Mouse (Mus musculus) MEL (cell line): ENCODE measurements at regions not wholly inside any gene's neighbourhood (a gene's known extent, or its start where the extent isn't known, plus 50 kb on each side); places are given as distances from the start of the nearest gene placed in this dataset.

Experiments used
- DNase-seq: peaks from one replicate; pipeline ENCODE4 v3.0.0; 2011; ENCODE audit warnings: low read depth, low spot score
- H3K27ac ChIP-seq: 2 replicates; pipeline ENCODE4 v1.5.1; 2012; ENCODE audit warnings: low read depth, mild to moderate bottlenecking, control low read depth, low read length, moderate library complexity; ENCODE audit not compliant: control insufficient read depth
- H3K27me3 ChIP-seq, 2 experiments: fragments of 150-350 bp in 1 of 2; sonication (generic) in 1 of 2; 2 replicates each; pipeline ENCODE4 v1.6.1; 2012; ENCODE audit warnings: low read length in 2 of 2, mild to moderate bottlenecking in 2 of 2, improper control_type of control experiment in 1 of 2, moderate library complexity in 1 of 2; ENCODE audit not compliant: insufficient read depth in 2 of 2, control insufficient read depth in 1 of 2
- H3K36me3 ChIP-seq, 2 experiments: 2 replicates each; pipeline ENCODE4 v1.6.1; 2012 to 2014; ENCODE audit warnings: low read length in 2 of 2, improper control_type of control experiment in 1 of 2, inconsistent platforms in 1 of 2, mild to moderate bottlenecking in 1 of 2; ENCODE audit not compliant: insufficient read depth in 2 of 2, control insufficient read depth in 1 of 2
- H3K4me1 ChIP-seq, 2 experiments: fragments of 150-350 bp in 1 of 2; sonication (generic) in 1 of 2; 2 replicates each; pipeline ENCODE4 v1.6.1; 2012; ENCODE audit warnings: low read length in 2 of 2, improper control_type of control experiment in 1 of 2, mild to moderate bottlenecking in 1 of 2; ENCODE audit not compliant: insufficient read depth in 2 of 2, control insufficient read depth in 1 of 2
- H3K4me3 ChIP-seq, 2 experiments: fragments of 150-350 bp in 1 of 2; sonication (generic) in 1 of 2; 2 replicates each; pipeline ENCODE4 v1.5.1; 2012; ENCODE audit warnings: low read depth in 2 of 2, low read length in 2 of 2, mild to moderate bottlenecking in 2 of 2, moderate library complexity in 2 of 2, control low read depth in 1 of 2, improper control_type of control experiment in 1 of 2; ENCODE audit not compliant: control insufficient read depth in 1 of 2, insufficient read depth in 1 of 2
- H3K79me2 ChIP-seq: 2 replicates; pipeline ENCODE4 v1.6.1; 2012; ENCODE audit warnings: mild to moderate bottlenecking, low read length, moderate library complexity; ENCODE audit not compliant: control insufficient read depth, poor library complexity, insufficient read depth
- H3K9ac ChIP-seq: 2 replicates; pipeline ENCODE4 v1.6.1; 2012; ENCODE audit warnings: low read depth, mild to moderate bottlenecking, control low read depth, low read length, moderate library complexity; ENCODE audit not compliant: control insufficient read depth, poor library complexity, severe bottlenecking
- H3K9me3 ChIP-seq: fragments of 150-350 bp; sonication (generic); replicated peaks from 2 replicates; pipeline ENCODE4 v1.6.1; 2012; ENCODE audit warnings: mild to moderate bottlenecking, low read length, improper control_type of control experiment, moderate library complexity; ENCODE audit not compliant: insufficient read depth
- BHLHE40 ChIP-seq: IDR thresholded peaks from 2 replicates; pipeline ENCODE4 v1.6.1; 2012; ENCODE audit warnings: low read depth, mild to moderate bottlenecking, inconsistent platforms, low read length, improper control_type of control experiment, borderline replicate concordance
- CHD2 ChIP-seq: IDR thresholded peaks from 2 replicates; pipeline ENCODE4 v1.6.1; 2011; ENCODE audit warnings: low read length, improper control_type of control experiment
- CTCF ChIP-seq, 3 experiments: IDR thresholded peaks in 2 of 3; conservative IDR thresholded peaks in 1 of 3; 2 replicates each; pipeline ENCODE4 v1.5.1; 2011 to 2012; ENCODE audit warnings: low read length in 3 of 3, low read depth in 2 of 3, mild to moderate bottlenecking in 2 of 3, improper control_type of control experiment in 1 of 3, inconsistent platforms in 1 of 3, mixed read lengths in 1 of 3, moderate library complexity in 1 of 3; ENCODE audit not compliant: control insufficient read depth in 1 of 3, insufficient read depth in 1 of 3, poor library complexity in 1 of 3, severe bottlenecking in 1 of 3
- E2F4 ChIP-seq: IDR thresholded peaks from 2 replicates; pipeline ENCODE4 v1.6.1; 2011; ENCODE audit warnings: low read depth, low read length, improper control_type of control experiment, borderline replicate concordance
- ELF1 ChIP-seq: IDR thresholded peaks from 2 replicates; pipeline ENCODE4 v1.6.1; 2014; ENCODE audit warnings: low read depth, mild to moderate bottlenecking, inconsistent platforms, low read length, improper control_type of control experiment, moderate library complexity
- EP300 ChIP-seq, 2 experiments: IDR thresholded peaks; 2 replicates each; pipeline ENCODE4 v1.6.1; 2011; ENCODE audit warnings: improper control_type of control experiment in 2 of 2, low read length in 2 of 2, low read depth in 1 of 2, mild to moderate bottlenecking in 1 of 2
- ETS1 ChIP-seq: IDR thresholded peaks from 2 replicates; pipeline ENCODE4 v1.6.1; 2012; ENCODE audit warnings: low read depth, mild to moderate bottlenecking, inconsistent platforms, low read length, improper control_type of control experiment, moderate library complexity
- GATA1 ChIP-seq: IDR thresholded peaks from 2 replicates; pipeline ENCODE4 v1.6.1; 2011; ENCODE audit warnings: low read depth, low read length, improper control_type of control experiment
- HCFC1 ChIP-seq: IDR thresholded peaks from 2 replicates; pipeline ENCODE4 v1.6.1; 2012; ENCODE audit warnings: low read depth, mild to moderate bottlenecking, inconsistent platforms, low read length, improper control_type of control experiment, moderate library complexity
- MAFK ChIP-seq: IDR thresholded peaks from 2 replicates; pipeline ENCODE4 v1.6.1; 2011; ENCODE audit warnings: low read depth, mild to moderate bottlenecking, low read length, improper control_type of control experiment, borderline replicate concordance
- MAX ChIP-seq: IDR thresholded peaks from 2 replicates; pipeline ENCODE4 v1.6.1; 2011; ENCODE audit warnings: low read length, improper control_type of control experiment
- MXI1 ChIP-seq: IDR thresholded peaks from 2 replicates; pipeline ENCODE4 v1.6.1; 2011; ENCODE audit warnings: mild to moderate bottlenecking, low read depth, low read length, improper control_type of control experiment
- MYC ChIP-seq: IDR thresholded peaks from 2 replicates; pipeline ENCODE4 v1.6.1; 2011; ENCODE audit warnings: low read depth, mild to moderate bottlenecking, low read length, improper control_type of control experiment, moderate library complexity
- POLR2AphosphoS2 ChIP-seq: IDR thresholded peaks from 2 replicates; pipeline ENCODE4 v1.6.1; 2011; ENCODE audit warnings: low read length, improper control_type of control experiment
- POLR2AphosphoS5 ChIP-seq: IDR thresholded peaks from 2 replicates; pipeline ENCODE4 v1.6.1; 2012; ENCODE audit warnings: low read depth, borderline replicate concordance, mild to moderate bottlenecking, inconsistent platforms, low read length, moderate library complexity, mixed read lengths
- SIN3A ChIP-seq: IDR thresholded peaks from 2 replicates; pipeline ENCODE4 v1.6.1; 2012; ENCODE audit warnings: low read length, improper control_type of control experiment, inconsistent platforms
- TAL1 ChIP-seq: IDR thresholded peaks from 2 replicates; pipeline ENCODE4 v1.6.1; 2012; ENCODE audit warnings: mild to moderate bottlenecking, inconsistent platforms, low read length, moderate library complexity, mixed read lengths
- TBP ChIP-seq: IDR thresholded peaks from 2 replicates; pipeline ENCODE4 v1.8.0; 2011; ENCODE audit warnings: low read depth, low read length, improper control_type of control experiment
- TCF12 ChIP-seq: IDR thresholded peaks from 2 replicates; pipeline ENCODE4 v1.6.1; 2014; ENCODE audit warnings: low read depth, mild to moderate bottlenecking, inconsistent platforms, low read length, improper control_type of control experiment, moderate library complexity
- UBTF ChIP-seq: IDR thresholded peaks from 2 replicates; pipeline ENCODE4 v1.6.1; 2012; ENCODE audit warnings: low read depth, mild to moderate bottlenecking, inconsistent platforms, low read length, improper control_type of control experiment, moderate library complexity, borderline replicate concordance; ENCODE audit not compliant: insufficient read depth
- USF1 ChIP-seq: IDR thresholded peaks from 2 replicates; pipeline ENCODE4 v1.6.1; 2014; ENCODE audit warnings: low read depth, mild to moderate bottlenecking, inconsistent platforms, low read length, improper control_type of control experiment, moderate library complexity
- USF2 ChIP-seq, 2 experiments: IDR thresholded peaks; 2 replicates each; pipeline ENCODE4 v1.6.1; 2011 to 2012; ENCODE audit warnings: improper control_type of control experiment in 2 of 2, low read length in 2 of 2, borderline replicate concordance in 1 of 2, inconsistent platforms in 1 of 2, low read depth in 1 of 2, mild to moderate bottlenecking in 1 of 2; ENCODE audit not compliant: insufficient read depth in 1 of 2
- ZC3H11A ChIP-seq: IDR thresholded peaks from 2 replicates; pipeline ENCODE4 v1.6.1; 2012; ENCODE audit warnings: low read depth, mild to moderate bottlenecking, inconsistent platforms, low read length, improper control_type of control experiment
- ZKSCAN1 ChIP-seq: IDR thresholded peaks from 2 replicates; pipeline ENCODE4 v1.6.1; 2012; ENCODE audit warnings: low read depth, mild to moderate bottlenecking, inconsistent platforms, low read length, improper control_type of control experiment, moderate library complexity
- ZMIZ1 ChIP-seq: IDR thresholded peaks from 2 replicates; pipeline ENCODE4 v1.6.1; 2012; ENCODE audit warnings: low read depth, mild to moderate bottlenecking, inconsistent platforms, low read length, improper control_type of control experiment, moderate library complexity

DNA sequence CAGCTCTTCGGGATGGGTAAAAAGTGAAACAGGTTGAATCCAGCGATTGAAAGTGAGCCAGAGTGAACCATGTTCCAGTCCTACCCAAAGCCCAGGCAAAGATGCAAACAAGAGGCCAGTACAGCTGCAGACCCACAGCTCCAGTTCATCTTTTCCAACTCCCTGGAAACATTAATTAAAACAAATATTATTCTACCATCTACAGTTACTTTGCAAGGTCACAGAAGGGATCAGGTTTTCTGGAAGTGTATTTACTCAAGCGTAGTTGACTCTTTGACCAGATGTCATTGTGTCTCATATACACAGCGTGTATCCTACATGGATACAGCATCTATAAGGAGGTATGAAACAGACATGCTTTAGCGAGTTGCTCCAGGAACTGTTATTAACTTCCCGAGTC, 209.3 kb upstream of the Sash1 start:
- Histone ChIP-seq H3K9ac (no peak overlapping the region), H3K79me2 (no peaks in the 10 kb centered on the region), H3K27me3 (no peaks in the 10 kb centered on the region), H3K27ac (no peak overlapping the region), H3K9me3 (no peaks in the 10 kb centered on the region), H3K4me1 (no peaks in the 10 kb centered on the region), H3K36me3 (no peaks in the 10 kb centered on the region), H3K4me3 (no peak overlapping the region)
- no peak for TF ChIP-seq ZMIZ1
- TF ChIP-seq POLR2AphosphoS5, result no peak
- TF ChIP-seq HCFC1, result no peak
- no peak for TF ChIP-seq MAX
- no peak for TF ChIP-seq MYC
- TF ChIP-seq POLR2AphosphoS2, result no peak
- no peak for TF ChIP-seq USF1
- TF ChIP-seq EP300 (IDR thresholded peaks at IDR 0.05; ENCODE audit: low read depth in 1 of 2, low read length in 2 of 2), result no peak
- TF ChIP-seq ETS1, result no peak
- no peak for TF ChIP-seq MAFK
- TF ChIP-seq E2F4, result no peak
- no peak for TF ChIP-seq UBTF
- TF ChIP-seq TBP, result no peak
- TF ChIP-seq SIN3A, result no peak
- TF ChIP-seq GATA1, result no peak
- TF ChIP-seq MXI1, result no peak
- no peak for TF ChIP-seq ELF1
- TF ChIP-seq CTCF (IDR thresholded peaks at IDR 0.05 in 2 of 3, conservative IDR thresholded peaks at IDR 0.05 in 1 of 3; ENCODE audit: control insufficient read depth in 1 of 3, insufficient read depth in 1 of 3, low read depth in 2 of 3, low read length in 3 of 3, poor library complexity in 1 of 3, severe bottlenecking in 1 of 3), result no peak
- TF ChIP-seq ZC3H11A, result no peak
- DNase-seq, result no peak

DNA sequence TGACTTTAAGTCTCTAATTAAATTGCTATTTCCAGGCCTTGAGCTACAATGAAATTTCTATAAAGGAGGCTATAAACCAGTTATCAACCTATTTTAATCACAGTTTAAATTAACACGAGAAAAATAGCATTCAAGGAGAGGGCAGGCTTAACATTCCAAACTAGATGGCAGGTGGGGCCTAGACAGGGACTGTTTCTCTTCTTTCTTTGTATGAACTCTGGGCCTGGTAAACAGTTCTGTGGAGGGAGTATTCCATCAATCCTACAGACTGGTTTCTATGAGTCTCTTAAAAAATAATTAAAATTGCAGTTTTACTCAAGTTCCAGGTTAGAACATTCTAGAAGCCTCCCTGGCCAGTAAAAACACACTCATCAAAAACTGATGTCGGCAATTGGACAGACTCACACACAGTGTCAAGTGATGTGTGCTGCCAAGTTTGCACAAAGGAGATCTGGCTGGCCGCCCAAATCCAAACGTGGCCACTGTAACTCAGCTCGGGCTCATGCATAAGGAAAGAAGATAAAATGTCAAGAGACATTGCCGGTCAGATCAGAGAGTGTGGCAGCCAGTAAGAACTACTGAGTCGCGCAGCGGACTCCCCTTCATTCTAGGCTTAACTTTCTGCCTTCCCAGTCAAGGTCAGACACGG, 206.5 kb upstream of the Sash1 start:
- Histone ChIP-seq H3K27ac (no peak overlapping the region), H3K79me2 (no peaks in the 10 kb centered on the region), H3K4me1 (no peaks in the 10 kb centered on the region), H3K4me3 (no peak overlapping the region), H3K9ac (no peak overlapping the region), H3K9me3 (no peaks in the 10 kb centered on the region), H3K27me3 (no peaks in the 10 kb centered on the region), H3K36me3 (no peaks in the 10 kb centered on the region)
- no peak for DNase-seq
- TF ChIP-seq TCF12 (no peak), TAL1 (no peak), ZC3H11A (no peak), CTCF (IDR thresholded peaks at IDR 0.05 in 2 of 3, conservative IDR thresholded peaks at IDR 0.05 in 1 of 3; ENCODE audit: control insufficient read depth in 1 of 3, insufficient read depth in 1 of 3, low read depth in 2 of 3, low read length in 3 of 3, poor library complexity in 1 of 3, severe bottlenecking in 1 of 3) (no peak), MAFK (no peak), HCFC1 (no peak), MYC (no peak), BHLHE40 (no peak), CHD2 (no peak), ZKSCAN1 (no peak), SIN3A (no peak), POLR2AphosphoS5 (no peak), USF2 (IDR thresholded peaks at IDR 0.05; ENCODE audit: borderline replicate concordance in 1 of 2, insufficient read depth in 1 of 2, low read depth in 1 of 2, low read length in 2 of 2) (no peak)
